Mouse (Mus musculus): ENCODE data around the gene Atp6v1b1. TPM values are rescaled to one million over a fixed set of nuclear protein-coding genes. Genes with fewer than 3 reads are reported as not detected.

The Atp6v1b1 gene
- polyA plus RNA-seq, 1 experiment from 2014 or later: not detected

GRCm38 (mm10) chr6:83795492-83795900 is 52.7 kb downstream of the Atp6v1b1 start:
- peak overlapping the region; percentile 89 for H3K4me2 ChIP-seq (replicated peaks; ENCODE audit: low read depth, low read length)
- peaks cover 5% of the 10 kb centered on the region; the same call in 1 of the 2 replicates for H3K4me1 ChIP-seq (replicated peaks; ENCODE audit: control insufficient read depth, insufficient read depth, low read length)
- no peaks in the 10 kb centered on the region for H3K27me3 ChIP-seq (ENCODE audit: control insufficient read depth, insufficient read depth, low read length)
- H3K9ac ChIP-seq (ENCODE audit: low read depth, low read length): peak overlapping the region; percentile 83
- H3K27ac ChIP-seq (ENCODE audit: low read depth, low read length): peak overlapping the region; percentile 87
- H3K36me3 ChIP-seq (ENCODE audit: control insufficient read depth, insufficient read depth, low read length): no peaks in the 10 kb centered on the region
- no peaks in the 10 kb centered on the region for H3K9me3 ChIP-seq (ENCODE audit: control insufficient read depth, low read length)
- 15% methylated on average over 13 of the region's 13 CpGs for WGBS
- ATAC-seq (ENCODE audit: low FRiP score) (no peak; the same call in 1 of the 2 replicates), DNase-seq (ENCODE audit: low spot score) (peak; percentile 49)
- H3K4me3 ChIP-seq (ENCODE audit: low read depth, low read length): peak overlapping the region; percentile 66

GRCm38 (mm10) chr6:83796686-83797085 is 53.9 kb downstream of the Atp6v1b1 start:
- H3K9me3 ChIP-seq (ENCODE audit: control insufficient read depth, low read length): no peaks in the 10 kb centered on the region

GRCm38 (mm10) chr6:83802033-83802432 is 59.2 kb downstream of the Atp6v1b1 start:
- ATAC-seq (ENCODE audit: low FRiP score) (no peak), DNase-seq (ENCODE audit: low spot score) (no peak)
- no peak overlapping the region for H3K4me2 ChIP-seq (replicated peaks; ENCODE audit: low read depth, low read length)
- no peak overlapping the region for H3K9ac ChIP-seq (ENCODE audit: low read depth, low read length)
- H3K27ac ChIP-seq (ENCODE audit: low read depth, low read length): no peak overlapping the region
- H3K4me3 ChIP-seq (ENCODE audit: low read depth, low read length): no peak overlapping the region
- H3K27me3 ChIP-seq (ENCODE audit: control insufficient read depth, insufficient read depth, low read length): no peaks in the 10 kb centered on the region
- no peaks in the 10 kb centered on the region for H3K9me3 ChIP-seq (ENCODE audit: control insufficient read depth, low read length)
- no peaks in the 10 kb centered on the region for H3K36me3 ChIP-seq (ENCODE audit: control insufficient read depth, insufficient read depth, low read length)
- no peaks in the 10 kb centered on the region for H3K4me1 ChIP-seq (replicated peaks; ENCODE audit: control insufficient read depth, insufficient read depth, low read length)
- WGBS: 88% methylated on average over 5 of the region's 5 CpGs

More at GRCm38 (mm10) chr6:83796686-83797085, 53.9 kb downstream of the Atp6v1b1 start:
- ATAC-seq (ENCODE audit: low FRiP score): no peak
- H3K4me1 ChIP-seq (replicated peaks; ENCODE audit: control insufficient read depth, insufficient read depth, low read length): peaks cover 5% of the 10 kb centered on the region; the same call in 1 of the 2 replicates
- WGBS: 60% methylated on average over 3 of the region's 3 CpGs
- H3K27ac ChIP-seq (ENCODE audit: low read depth, low read length): no peak overlapping the region
- H3K4me2 ChIP-seq (replicated peaks; ENCODE audit: low read depth, low read length): no peak overlapping the region; the same call in 1 of the 2 replicates
- H3K36me3 ChIP-seq (ENCODE audit: control insufficient read depth, insufficient read depth, low read length): no peaks in the 10 kb centered on the region
- H3K4me3 ChIP-seq (ENCODE audit: low read depth, low read length): no peak overlapping the region
- H3K9ac ChIP-seq (ENCODE audit: low read depth, low read length): no peak overlapping the region
- no peak for DNase-seq (ENCODE audit: low spot score)
- no peaks in the 10 kb centered on the region for H3K27me3 ChIP-seq (ENCODE audit: control insufficient read depth, insufficient read depth, low read length)

GRCm38 (mm10) chr6:83802846-83803245 is 60.1 kb downstream of the Atp6v1b1 start:
- no peaks in the 10 kb centered on the region for H3K4me1 ChIP-seq (replicated peaks; ENCODE audit: control insufficient read depth, insufficient read depth, low read length)
- no peak overlapping the region for H3K9ac ChIP-seq (ENCODE audit: low read depth, low read length)
- H3K27me3 ChIP-seq (ENCODE audit: control insufficient read depth, insufficient read depth, low read length): no peaks in the 10 kb centered on the region
- no peaks in the 10 kb centered on the region for H3K9me3 ChIP-seq (ENCODE audit: control insufficient read depth, low read length)
- H3K4me2 ChIP-seq (replicated peaks; ENCODE audit: low read depth, low read length): no peak overlapping the region
- no peak for ATAC-seq (ENCODE audit: low FRiP score)
- 0 out of 2 replicates have a peak, but pooled peaks cover 3% of the 10 kb centered on the region for H3K36me3 ChIP-seq (ENCODE audit: control insufficient read depth, insufficient read depth, low read length)
- no peak for DNase-seq (ENCODE audit: low spot score)
- H3K27ac ChIP-seq (ENCODE audit: low read depth, low read length): no peak overlapping the region
- 89% methylated on average over 3 of the region's 3 CpGs for WGBS
- H3K4me3 ChIP-seq (ENCODE audit: low read depth, low read length): no peak overlapping the region

Other genes starting within 250 kb of the Atp6v1b1 start
- gene Dguok, start 236.0 kb upstream of the Atp6v1b1 start, polyA plus RNA-seq (2014; fragmentation: Nextera tagmentation; extraction: Ambion mirVana): 57.0 and 65.7 TPM in 2 replicates
- gene Actg2, start 206.7 kb upstream of the Atp6v1b1 start, polyA plus RNA-seq (2014; fragmentation: Nextera tagmentation; extraction: Ambion mirVana): 1.4 and 2.2 TPM in 2 replicates
- 30.8 and 32.0 TPM in 2 replicates for gene Stambp, start 170.3 kb upstream of the Atp6v1b1 start, polyA plus RNA-seq (2014; fragmentation: Nextera tagmentation; extraction: Ambion mirVana)
- gene Clec4f, start 86.8 kb upstream of the Atp6v1b1 start, polyA plus RNA-seq (2014; fragmentation: Nextera tagmentation; extraction: Ambion mirVana): not detected in 2 replicates
- not detected in 2 replicates for gene Cd207, start 65.1 kb upstream of the Atp6v1b1 start, polyA plus RNA-seq (2014; fragmentation: Nextera tagmentation; extraction: Ambion mirVana)
- gene Vax2, start 31.7 kb upstream of the Atp6v1b1 start, polyA plus RNA-seq (2014; fragmentation: Nextera tagmentation; extraction: Ambion mirVana): 0.23 and 0.39 TPM in 2 replicates
- gene Ankrd53, start 19.7 kb downstream of the Atp6v1b1 start, polyA plus RNA-seq (2014; fragmentation: Nextera tagmentation; extraction: Ambion mirVana): 0.12 TPM in 1 of 2 replicates, not detected in the other
- gene Tex261, start 32.8 kb downstream of the Atp6v1b1 start, polyA plus RNA-seq (2014; fragmentation: Nextera tagmentation; extraction: Ambion mirVana): 48.1 and 50.1 TPM in 2 replicates
- gene Nagk, start 52.0 kb downstream of the Atp6v1b1 start, polyA plus RNA-seq (2014; fragmentation: Nextera tagmentation; extraction: Ambion mirVana): 35.9 and 42.6 TPM in 2 replicates
- gene Paip2b, start 88.8 kb downstream of the Atp6v1b1 start, polyA plus RNA-seq (2014; fragmentation: Nextera tagmentation; extraction: Ambion mirVana): 22.2 and 22.3 TPM in 2 replicates
- gene Zfp638, start 124.1 kb downstream of the Atp6v1b1 start, polyA plus RNA-seq (2014; fragmentation: Nextera tagmentation; extraction: Ambion mirVana): 111 and 119 TPM in 2 replicates

All from hindbrain, embryonic 11.5 days (tissue).